Mouse (Mus musculus): ENCODE measurements around the gene Ppp6r2. TPM values are rescaled to one million over a fixed set of nuclear protein-coding genes. Genes with fewer than 3 reads are reported as not detected.

Gene Ppp6r2
- polyA plus RNA-seq, 1 experiment = 54.0 TPM

DNA sequence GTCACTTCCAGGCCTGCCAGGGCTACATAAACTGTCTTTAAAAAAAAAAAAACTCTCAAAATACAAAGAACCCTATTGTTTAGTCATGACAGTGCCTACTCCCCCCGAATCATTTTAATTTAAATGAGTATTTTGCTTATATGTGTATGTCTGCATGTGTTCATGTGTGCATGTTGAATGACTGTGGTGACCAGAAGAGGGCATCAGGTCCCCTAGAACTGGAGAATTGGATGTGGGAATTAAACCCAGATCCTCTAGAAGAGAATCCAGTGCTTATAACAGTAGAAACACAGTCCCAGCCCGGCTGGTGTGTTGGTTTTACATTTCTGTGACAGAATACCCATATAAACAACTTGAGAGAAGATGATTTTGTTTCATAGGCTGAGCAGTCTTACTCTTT is 29.7 kb downstream of the Ppp6r2 start:
- 87% methylated on average over 2 of the region's 2 CpGs for WGBS
- Histone ChIP-seq H3K27ac (ENCODE audit: control insufficient read depth, insufficient read depth, low read depth, low read length, poor library complexity) (no peak overlapping the region), H3K4me3 (replicated peaks; ENCODE audit: control insufficient read depth, low read depth, low read length) (no peak overlapping the region), H3K4me1 (ENCODE audit: control insufficient read depth, insufficient read depth, low read length) (no peaks in the 10 kb centered on the region; the same call in 1 of the 2 replicates)
- TF ChIP-seq POLR2A (IDR thresholded peaks at IDR 0.05; ENCODE audit: borderline replicate concordance, control insufficient read depth, low read depth, low read length) (no peak), CTCF (IDR thresholded peaks at IDR 0.05; ENCODE audit: control insufficient read depth, insufficient read depth, low read length) (no peak)

DNA sequence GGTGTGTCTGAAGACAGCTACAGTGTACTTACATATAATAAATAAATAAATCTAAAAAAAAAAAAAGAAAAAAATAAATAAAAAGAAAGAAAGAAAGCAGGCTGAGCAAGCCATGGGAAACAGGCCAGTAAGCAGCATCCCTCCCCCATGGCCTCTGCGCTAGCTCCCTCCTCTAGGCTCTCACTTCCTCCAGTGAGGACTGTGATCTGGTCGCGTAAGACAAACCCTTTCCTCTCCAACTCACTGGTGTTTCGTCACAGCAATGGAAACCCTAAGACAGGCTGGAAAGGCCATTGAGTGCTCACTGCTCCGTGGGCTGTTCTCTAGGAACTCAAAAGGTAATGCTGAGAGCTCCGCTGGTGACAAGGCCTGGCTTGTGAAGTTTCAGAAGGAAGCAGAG is 37.7 kb downstream of the Ppp6r2 start:
- H3K4me1 ChIP-seq (ENCODE audit: control insufficient read depth, insufficient read depth, low read length) = no peaks in the 10 kb centered on the region
- 70% methylated on average over 6 of the region's 6 CpGs for WGBS
- no peak for TF ChIP-seq CTCF (IDR thresholded peaks at IDR 0.05; ENCODE audit: control insufficient read depth, insufficient read depth, low read length)
- TF ChIP-seq POLR2A (IDR thresholded peaks at IDR 0.05; ENCODE audit: borderline replicate concordance, control insufficient read depth, low read depth, low read length) = no peak
- no peak overlapping the region for H3K4me3 ChIP-seq (replicated peaks; ENCODE audit: control insufficient read depth, low read depth, low read length)
- H3K27ac ChIP-seq (ENCODE audit: control insufficient read depth, insufficient read depth, low read depth, low read length, poor library complexity) = no peak overlapping the region

DNA sequence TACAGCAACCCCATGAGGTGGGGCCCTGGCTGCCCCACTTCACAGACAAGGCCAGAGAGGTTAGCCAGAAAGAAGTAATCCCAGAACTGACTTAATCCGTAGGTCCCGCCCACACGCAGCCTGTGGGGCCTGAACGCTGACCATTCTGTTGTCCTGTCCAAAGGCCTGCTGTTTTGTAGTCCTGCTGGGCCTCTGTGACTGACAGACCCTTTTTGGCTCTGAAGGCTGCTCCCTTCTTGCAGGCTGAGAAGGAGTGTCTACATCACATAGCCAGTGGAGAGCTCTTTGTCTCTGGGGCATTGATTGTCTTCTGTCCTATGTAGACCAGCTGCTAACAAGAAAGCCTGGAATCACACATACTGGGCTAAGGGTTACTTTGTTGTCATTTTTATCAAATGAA is 44.0 kb downstream of the Ppp6r2 start:
- H3K27ac ChIP-seq (ENCODE audit: control insufficient read depth, insufficient read depth, low read depth, low read length, poor library complexity) = no peak overlapping the region
- no peak overlapping the region for H3K4me3 ChIP-seq (replicated peaks; ENCODE audit: control insufficient read depth, low read depth, low read length)
- WGBS = 95% methylated on average over 4 of the region's 4 CpGs
- TF ChIP-seq POLR2A (IDR thresholded peaks at IDR 0.05; ENCODE audit: borderline replicate concordance, control insufficient read depth, low read depth, low read length) (no peak), CTCF (IDR thresholded peaks at IDR 0.05; ENCODE audit: control insufficient read depth, insufficient read depth, low read length) (no peak)
- H3K4me1 ChIP-seq (ENCODE audit: control insufficient read depth, insufficient read depth, low read length) = no peaks in the 10 kb centered on the region

DNA sequence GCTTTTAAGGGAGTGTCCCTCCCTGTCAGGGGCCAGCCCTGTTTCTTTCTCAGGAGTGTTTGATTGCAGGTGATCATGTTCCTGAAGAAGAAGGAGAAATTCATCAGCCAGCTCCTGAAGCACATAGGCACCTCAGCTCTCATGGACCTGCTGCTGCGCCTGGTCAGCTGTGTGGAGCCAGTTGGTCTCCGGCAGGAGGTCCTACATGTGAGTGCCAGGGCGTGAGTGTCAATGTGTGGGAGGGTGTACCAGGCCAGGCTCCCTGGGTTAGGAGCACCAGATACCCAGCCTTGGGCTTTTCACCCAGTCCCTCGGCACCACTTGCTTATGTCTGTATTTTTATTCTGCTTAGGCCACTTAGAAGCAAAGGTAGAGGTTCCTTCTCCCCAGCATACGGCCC is 47.6 kb downstream of the Ppp6r2 start:
- no peak overlapping the region for H3K4me3 ChIP-seq (replicated peaks; ENCODE audit: control insufficient read depth, low read depth, low read length)
- no peaks in the 10 kb centered on the region for H3K4me1 ChIP-seq (ENCODE audit: control insufficient read depth, insufficient read depth, low read length)
- 94% methylated on average over 5 of the region's 5 CpGs for WGBS
- H3K27ac ChIP-seq (ENCODE audit: control insufficient read depth, insufficient read depth, low read depth, low read length, poor library complexity) = no peak overlapping the region
- TF ChIP-seq POLR2A (IDR thresholded peaks at IDR 0.05; ENCODE audit: borderline replicate concordance, control insufficient read depth, low read depth, low read length) (no peak), CTCF (IDR thresholded peaks at IDR 0.05; ENCODE audit: control insufficient read depth, insufficient read depth, low read length) (no peak)

DNA sequence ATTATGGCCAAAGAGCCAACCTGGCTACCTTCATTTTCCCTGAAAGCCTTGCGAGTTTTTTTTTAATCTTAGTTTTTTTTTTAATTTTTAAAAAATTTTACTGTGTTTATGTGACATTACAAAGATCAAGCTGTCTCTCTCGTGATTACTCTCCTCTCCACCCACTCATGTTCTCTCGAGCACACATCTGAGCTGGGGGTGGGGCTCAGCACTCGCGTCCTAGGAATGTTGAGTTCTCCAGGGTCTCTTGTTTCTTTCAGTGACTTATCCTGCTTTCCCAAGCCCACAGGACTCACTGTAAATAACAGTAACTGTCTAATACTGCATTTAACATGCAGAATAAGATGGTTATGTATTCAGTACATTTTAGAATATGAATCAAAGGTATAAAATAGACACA is 53.1 kb downstream of the Ppp6r2 start:
- 89% methylated on average over 5 of the region's 5 CpGs for WGBS
- TF ChIP-seq POLR2A (IDR thresholded peaks at IDR 0.05; ENCODE audit: borderline replicate concordance, control insufficient read depth, low read depth, low read length) (no peak), CTCF (IDR thresholded peaks at IDR 0.05; ENCODE audit: control insufficient read depth, insufficient read depth, low read length) (no peak)
- no peak overlapping the region for H3K4me3 ChIP-seq (replicated peaks; ENCODE audit: control insufficient read depth, low read depth, low read length)
- no peaks in the 10 kb centered on the region for H3K4me1 ChIP-seq (ENCODE audit: control insufficient read depth, insufficient read depth, low read length)
- no peak overlapping the region for H3K27ac ChIP-seq (ENCODE audit: control insufficient read depth, insufficient read depth, low read depth, low read length, poor library complexity)

DNA sequence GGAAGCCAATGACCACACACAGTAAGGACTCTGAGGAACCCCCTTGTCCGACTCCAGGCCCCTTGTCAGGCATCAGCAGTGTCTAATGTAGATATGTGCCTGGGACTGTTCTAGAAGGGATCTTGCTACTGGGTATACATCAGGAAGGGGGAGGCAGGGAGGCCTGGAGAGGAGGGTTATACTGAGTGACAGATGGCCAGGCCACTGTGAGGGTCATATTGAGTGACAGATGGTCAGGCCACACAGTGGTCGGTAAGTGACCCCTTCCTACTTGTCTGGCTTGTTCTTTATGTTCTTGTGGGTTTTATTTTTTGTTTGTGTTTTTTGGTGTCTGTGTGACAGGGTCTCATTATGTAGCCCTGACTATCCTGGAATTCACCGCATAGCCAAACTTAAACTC is 64.1 kb downstream of the Ppp6r2 start:
- no peak overlapping the region for H3K4me3 ChIP-seq (replicated peaks; ENCODE audit: control insufficient read depth, low read depth, low read length)
- TF ChIP-seq CTCF (IDR thresholded peaks at IDR 0.05; ENCODE audit: control insufficient read depth, insufficient read depth, low read length) (no peak), POLR2A (IDR thresholded peaks at IDR 0.05; ENCODE audit: borderline replicate concordance, control insufficient read depth, low read depth, low read length) (no peak)
- H3K27ac ChIP-seq (ENCODE audit: control insufficient read depth, insufficient read depth, low read depth, low read length, poor library complexity) = no peak overlapping the region
- WGBS = 93% methylated on average over 3 of the region's 3 CpGs
- no peaks in the 10 kb centered on the region for H3K4me1 ChIP-seq (ENCODE audit: control insufficient read depth, insufficient read depth, low read length)

DNA sequence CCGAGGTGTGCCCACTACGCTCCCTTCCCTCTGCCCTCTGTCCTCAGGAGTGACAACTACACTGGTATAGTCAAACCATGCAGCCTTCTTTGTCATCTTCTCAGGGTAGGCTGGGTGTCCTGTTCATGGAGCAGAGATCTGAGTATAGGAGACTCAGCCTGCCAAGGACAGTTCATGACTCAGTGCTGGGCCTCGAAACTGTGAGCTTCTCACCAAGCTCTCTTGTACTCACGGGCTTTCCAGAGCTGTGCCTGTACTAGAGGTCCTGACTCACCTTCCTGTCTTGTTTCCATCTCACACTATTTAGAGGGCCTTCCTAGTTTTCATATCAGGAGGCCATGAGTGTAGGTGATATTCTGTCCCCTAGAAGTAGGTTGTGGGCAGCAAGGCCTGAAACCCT is 66.0 kb downstream of the Ppp6r2 start:
- WGBS = 92% methylated on average over 4 of the region's 4 CpGs
- H3K27ac ChIP-seq (ENCODE audit: control insufficient read depth, insufficient read depth, low read depth, low read length, poor library complexity) = no peak overlapping the region
- no peak overlapping the region for H3K4me3 ChIP-seq (replicated peaks; ENCODE audit: control insufficient read depth, low read depth, low read length)
- TF ChIP-seq CTCF (IDR thresholded peaks at IDR 0.05; ENCODE audit: control insufficient read depth, insufficient read depth, low read length) (no peak), POLR2A (IDR thresholded peaks at IDR 0.05; ENCODE audit: borderline replicate concordance, control insufficient read depth, low read depth, low read length) (no peak)
- no peaks in the 10 kb centered on the region for H3K4me1 ChIP-seq (ENCODE audit: control insufficient read depth, insufficient read depth, low read length)

DNA sequence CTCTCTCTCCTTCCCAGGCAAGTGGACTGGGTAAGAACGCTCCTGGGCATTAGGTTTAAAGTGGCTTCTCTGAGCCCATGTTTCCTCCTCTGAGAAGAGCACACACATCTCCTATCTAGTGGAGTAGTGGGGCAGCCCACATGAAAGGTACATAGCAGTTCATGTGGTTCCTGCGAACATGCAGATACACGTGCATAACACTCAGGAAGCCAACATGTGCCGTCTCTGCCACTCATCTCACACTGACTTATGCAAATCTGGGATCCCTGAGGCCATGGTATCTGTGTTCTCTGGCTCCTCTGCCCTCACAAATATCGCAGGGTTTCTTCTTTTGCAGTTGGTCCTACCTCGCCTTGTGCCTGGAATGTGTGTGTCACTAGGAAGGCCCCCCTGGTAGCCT is 71.2 kb downstream of the Ppp6r2 start:
- H3K4me3 ChIP-seq (replicated peaks; ENCODE audit: control insufficient read depth, low read depth, low read length) = no peak overlapping the region
- no peak overlapping the region for H3K27ac ChIP-seq (ENCODE audit: control insufficient read depth, insufficient read depth, low read depth, low read length, poor library complexity)
- TF ChIP-seq CTCF (IDR thresholded peaks at IDR 0.05; ENCODE audit: control insufficient read depth, insufficient read depth, low read length) = no peak
- no peak for TF ChIP-seq POLR2A (IDR thresholded peaks at IDR 0.05; ENCODE audit: borderline replicate concordance, control insufficient read depth, low read depth, low read length)
- WGBS = 92% methylated on average over 6 of the region's 6 CpGs
- H3K4me1 ChIP-seq (ENCODE audit: control insufficient read depth, insufficient read depth, low read length) = no peaks in the 10 kb centered on the region

DNA sequence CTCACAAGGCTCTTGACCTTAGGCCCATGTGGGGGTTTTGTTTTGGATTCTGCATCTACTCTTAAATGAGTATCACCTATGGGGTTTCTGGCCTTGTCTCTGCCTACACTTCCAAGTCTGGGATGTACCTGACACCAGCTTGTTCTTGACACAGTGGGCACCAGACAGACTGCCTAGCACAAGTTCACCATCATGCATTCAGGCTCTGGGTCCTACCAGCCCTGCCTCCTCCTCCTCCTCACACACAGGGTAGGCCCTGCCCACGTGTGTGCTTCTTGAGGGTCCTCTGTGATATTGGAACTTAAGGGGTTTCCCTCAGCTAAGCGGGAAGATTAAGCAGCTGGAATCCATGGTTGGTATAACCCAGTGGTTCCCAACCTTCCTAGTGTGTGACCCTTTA is 72.7 kb downstream of the Ppp6r2 start:
- 84% methylated on average over 2 of the region's 2 CpGs for WGBS
- Histone ChIP-seq H3K4me1 (ENCODE audit: control insufficient read depth, insufficient read depth, low read length) (no peaks in the 10 kb centered on the region), H3K27ac (ENCODE audit: control insufficient read depth, insufficient read depth, low read depth, low read length, poor library complexity) (no peak overlapping the region), H3K4me3 (replicated peaks; ENCODE audit: control insufficient read depth, low read depth, low read length) (no peak overlapping the region)
- TF ChIP-seq CTCF (IDR thresholded peaks at IDR 0.05; ENCODE audit: control insufficient read depth, insufficient read depth, low read length) (no peak), POLR2A (IDR thresholded peaks at IDR 0.05; ENCODE audit: borderline replicate concordance, control insufficient read depth, low read depth, low read length) (no peak)
